Mouse (Mus musculus) liver, embryonic 12.5 days (tissue): ENCODE data around the gene Gdf1. TPM values are rescaled to one million over a fixed set of nuclear protein-coding genes. Genes with fewer than 3 reads are reported as not detected.
A peak's percentile ranks its signal among the peaks of the same experiment; 100 is the strongest.

ENCODE experiments used
- ATAC-seq: fragments of 200-750 bp; cut with Nextera tagmentation; 2 replicates; pipeline ENCODE4 v1.8.0; 2017; ENCODE audit warnings: moderate number of reproducible peaks, mild to moderate bottlenecking, moderate library complexity
- H3K27ac ChIP-seq: fragments of 300-500 bp; sonication (generic); 2 replicates; pipeline ENCODE4 v1.5.1; 2016; ENCODE audit warnings: mild to moderate bottlenecking
- H3K27me3 ChIP-seq: fragments of 300-500 bp; sonication (generic); replicated peaks from 2 replicates; pipeline ENCODE4 v1.6.1; 2016; ENCODE audit warnings: mild to moderate bottlenecking, moderate library complexity
- H3K36me3 ChIP-seq: fragments of 300-500 bp; sonication (generic); 2 replicates; pipeline ENCODE4 v1.6.1; 2016; ENCODE audit warnings: mild to moderate bottlenecking, moderate library complexity
- H3K4me1 ChIP-seq: fragments of 300-500 bp; sonication (generic); 2 replicates; pipeline ENCODE4 v1.6.1; 2016
- H3K4me2 ChIP-seq: fragments of 300-500 bp; sonication (generic); 2 replicates; pipeline ENCODE4 v1.6.1; 2016; ENCODE audit warnings: mild to moderate bottlenecking, moderate library complexity
- H3K4me3 ChIP-seq: fragments of 300-500 bp; sonication (generic); 2 replicates; pipeline ENCODE4 v1.5.1; 2016; ENCODE audit warnings: mild to moderate bottlenecking, moderate library complexity
- H3K9ac ChIP-seq: fragments of 300-500 bp; sonication (generic); 2 replicates; pipeline ENCODE4 v1.6.1; 2016; ENCODE audit warnings: mild to moderate bottlenecking, moderate library complexity
- H3K9me3 ChIP-seq: fragments of 300-500 bp; sonication (generic); replicated peaks from 2 replicates; pipeline ENCODE4 v1.6.1; 2016; ENCODE audit warnings: mild to moderate bottlenecking, moderate library complexity
- WGBS: fragments of 180-500 bp; shearing (Covaris S2); methylation state at CpG from one replicate; pipeline ENCODE4 v1.1.7; 2016; ENCODE audit not compliant: insufficient replicate concordance; 5-methylcytosine and 5-hydroxymethylcytosine counted together
- polyA plus RNA-seq: library from polyadenylated mRNA; unstranded; fragments of >200 nt; fragmentation: Nextera tagmentation; extraction: Ambion mirVana; gene quantifications from 2 replicates; pipeline ENCODE4 v1.2.1, GENCODE M21; 2016

Gdf1 gene
- polyA plus RNA-seq, 1 experiment from 2014 or later: 1.5 TPM

- Histone ChIP-seq H3K27ac (no peak overlapping the region), H3K4me2 (no peak overlapping the region), H3K4me1 (peaks cover 4% of the 10 kb centered on the region), H3K9ac (no peak overlapping the region), H3K4me3 (no peak overlapping the region), H3K36me3 (peaks cover 93% of the 10 kb centered on the region), H3K27me3 (no peaks in the 10 kb centered on the region), H3K9me3 (no peaks in the 10 kb centered on the region)
- no peak for ATAC-seq
- WGBS: 36% methylated on average over 2 of the region's 2 CpGs
Measured at GRCm38 (mm10) chr8:70309311-70309710, 20.3 kb upstream of the Gdf1 start.

- peaks cover 40% of the 10 kb centered on the region for H3K27me3 ChIP-seq
- no peak overlapping the region for H3K4me2 ChIP-seq
- 74% methylated on average over 2 of the region's 2 CpGs for WGBS
- H3K9ac ChIP-seq: no peak overlapping the region
- H3K9me3 ChIP-seq: no peaks in the 10 kb centered on the region
- no peak for ATAC-seq
- no peak overlapping the region for H3K4me3 ChIP-seq
- H3K36me3 ChIP-seq: peaks cover 53% of the 10 kb centered on the region
- peaks cover 22% of the 10 kb centered on the region for H3K4me1 ChIP-seq
- no peak overlapping the region for H3K27ac ChIP-seq
Measured at GRCm38 (mm10) chr8:70313399-70313798, 16.2 kb upstream of the Gdf1 start.

GRCm38 (mm10) chr8:70315624-70316510 is 13.8 kb upstream of the Gdf1 start, which contains the start of gene Cers1:
TSS of gene Cers1 (plus strand) at chr8:70315775.
- H3K27me3 ChIP-seq: peaks cover 51% of the 10 kb centered on the region
- H3K36me3 ChIP-seq: peaks cover 30% of the 10 kb centered on the region

GRCm38 (mm10) chr8:70316511-70317504 is 12.8 kb upstream of the Gdf1 start:
- H3K9me3 ChIP-seq: no peaks in the 10 kb centered on the region
- no peak overlapping the region for H3K9ac ChIP-seq
- 0 out of 2 replicates have a peak, but pooled peaks have one; percentile 14 for ATAC-seq
- H3K36me3 ChIP-seq: peaks cover 21% of the 10 kb centered on the region
- 24% methylated on average over 15 of the region's 15 CpGs for WGBS
- H3K4me1 ChIP-seq: peaks cover 22% of the 10 kb centered on the region
- H3K27ac ChIP-seq: no peak overlapping the region
- peak overlapping the region; percentile 86 for H3K4me2 ChIP-seq
- no peak overlapping the region for H3K4me3 ChIP-seq
- peaks cover 51% of the 10 kb centered on the region for H3K27me3 ChIP-seq

More at GRCm38 (mm10) chr8:70315624-70316510, 13.8 kb upstream of the Gdf1 start, which contains the start of gene Cers1:
- WGBS: 4% methylated on average over 66 of the region's 66 CpGs
- Histone ChIP-seq H3K27ac (no peak within 1 kb of the TSS), H3K4me1 (peaks cover 22% of the 10 kb centered on the region), H3K9ac (peak within 1 kb of the TSS; percentile 70), H3K4me3 (peak within 1 kb of the TSS; percentile 58), H3K9me3 (no peaks in the 10 kb centered on the region), H3K4me2 (peak within 1 kb of the TSS; percentile 86)
- ATAC-seq: peak; percentile 33; the same call in 1 of the 2 replicates

GRCm38 (mm10) chr8:70317872-70318271 is 11.7 kb upstream of the Gdf1 start:
- H3K36me3 ChIP-seq: peaks cover 10% of the 10 kb centered on the region
- no peak overlapping the region for H3K9ac ChIP-seq
- H3K27me3 ChIP-seq: peaks cover 51% of the 10 kb centered on the region
- H3K4me2 ChIP-seq: no peak overlapping the region
- WGBS: 60% methylated on average over 5 of the region's 5 CpGs
- no peaks in the 10 kb centered on the region for H3K9me3 ChIP-seq
- no peak overlapping the region for H3K4me3 ChIP-seq
- no peak for ATAC-seq
- H3K4me1 ChIP-seq: peaks cover 22% of the 10 kb centered on the region
- no peak overlapping the region for H3K27ac ChIP-seq

GRCm38 (mm10) chr8:70323716-70324115 is 5.9 kb upstream of the Gdf1 start:
- Histone ChIP-seq H3K27me3 (peaks cover 15% of the 10 kb centered on the region), H3K27ac (no peak overlapping the region), H3K36me3 (no peaks in the 10 kb centered on the region), H3K4me1 (peaks cover 22% of the 10 kb centered on the region), H3K4me3 (no peak overlapping the region), H3K4me2 (no peak overlapping the region), H3K9me3 (no peaks in the 10 kb centered on the region), H3K9ac (no peak overlapping the region)
- WGBS: 78% methylated on average over 3 of the region's 3 CpGs
- no peak for ATAC-seq

- Histone ChIP-seq H3K9ac (peak overlapping the region; percentile 40), H3K36me3 (peaks cover 21% of the 10 kb centered on the region), H3K4me2 (peak overlapping the region; percentile 19), H3K9me3 (no peaks in the 10 kb centered on the region), H3K4me3 (no peak overlapping the region), H3K27me3 (peaks cover 23% of the 10 kb centered on the region), H3K4me1 (peaks cover 57% of the 10 kb centered on the region), H3K27ac (peak overlapping the region; percentile 92)
- WGBS: 60% methylated on average over 6 of the region's 6 CpGs
- ATAC-seq: peak; percentile 81
Measured at GRCm38 (mm10) chr8:70327512-70327911, 2.1 kb upstream of the Gdf1 start.

- H3K4me2 ChIP-seq: peak overlapping the region; percentile 43
- no peak overlapping the region for H3K27ac ChIP-seq
- no peak overlapping the region; the same call in 1 of the 2 replicates for H3K9ac ChIP-seq
- H3K9me3 ChIP-seq: no peaks in the 10 kb centered on the region
- H3K4me1 ChIP-seq: peaks cover 58% of the 10 kb centered on the region
- peaks cover 47% of the 10 kb centered on the region for H3K36me3 ChIP-seq
- peak; percentile 8; the same call in 1 of the 2 replicates for ATAC-seq
- WGBS: 26% methylated on average over 45 of the region's 45 CpGs
- H3K4me3 ChIP-seq: peak overlapping the region; percentile 1; the same call in 1 of the 2 replicates
- H3K27me3 ChIP-seq: peaks cover 18% of the 10 kb centered on the region
Measured at GRCm38 (mm10) chr8:70329835-70330740, 471 bp downstream of the Gdf1 start.

GRCm38 (mm10) chr8:70330741-70331364 is 1.2 kb downstream of the Gdf1 start:
- Histone ChIP-seq H3K9me3 (no peaks in the 10 kb centered on the region), H3K4me1 (peaks cover 55% of the 10 kb centered on the region), H3K4me2 (peak overlapping the region; percentile 43), H3K27ac (no peak overlapping the region), H3K36me3 (peaks cover 55% of the 10 kb centered on the region), H3K27me3 (peaks cover 18% of the 10 kb centered on the region), H3K9ac (no peak overlapping the region), H3K4me3 (peak overlapping the region; percentile 1; the same call in 1 of the 2 replicates)
- WGBS: 54% methylated on average over 53 of the region's 53 CpGs
- peak; percentile 48 for ATAC-seq

- Histone ChIP-seq H3K4me1 (peaks cover 55% of the 10 kb centered on the region), H3K27ac (no peak overlapping the region), H3K4me2 (no peak overlapping the region), H3K4me3 (0 out of 2 replicates have a peak overlapping the region, but pooled peaks have one; percentile 1), H3K27me3 (peaks cover 18% of the 10 kb centered on the region), H3K9ac (no peak overlapping the region), H3K9me3 (no peaks in the 10 kb centered on the region), H3K36me3 (peaks cover 61% of the 10 kb centered on the region)
- 90% methylated on average over 19 of the region's 19 CpGs for WGBS
- ATAC-seq: no peak
Measured at GRCm38 (mm10) chr8:70331526-70331925, 1.9 kb downstream of the Gdf1 start.
